Mouse (Mus musculus) embryonic facial prominence, embryonic 12.5 days (tissue): Measurements from ENCODE around the gene Rhoh. TPM values are rescaled to one million over a fixed set of nuclear protein-coding genes. Genes with fewer than 3 reads are reported as not detected.
A peak's percentile ranks its signal among the peaks of the same experiment; 100 is the strongest.

Source experiments
- ATAC-seq: fragments of 200-750 bp; cut with Nextera tagmentation; 2 replicates; pipeline ENCODE4 v1.8.0; 2017; ENCODE audit not compliant: insufficient number of reproducible peaks, insufficient read depth, low FRiP score, low TSS enrichment
- H3K27ac ChIP-seq: fragments of 300-500 bp; sonication (generic); 2 replicates; pipeline ENCODE4 v1.5.1; 2016; ENCODE audit warnings: mild to moderate bottlenecking
- H3K27me3 ChIP-seq: fragments of 300-500 bp; sonication (generic); 2 replicates; pipeline ENCODE4 v1.6.1; 2016; ENCODE audit warnings: mild to moderate bottlenecking, moderate library complexity
- H3K36me3 ChIP-seq: fragments of 300-500 bp; sonication (generic); 2 replicates; pipeline ENCODE4 v1.6.1; 2016; ENCODE audit warnings: mild to moderate bottlenecking
- H3K4me1 ChIP-seq: fragments of 300-500 bp; sonication (generic); 2 replicates; pipeline ENCODE4 v1.6.1; 2016
- H3K4me2 ChIP-seq: fragments of 300-500 bp; sonication (generic); replicated peaks from 2 replicates; pipeline ENCODE4 v1.6.1; 2016; ENCODE audit warnings: mild to moderate bottlenecking, moderate library complexity
- H3K4me3 ChIP-seq: fragments of 300-500 bp; sonication (generic); 2 replicates; pipeline ENCODE4 v1.5.1; 2016; ENCODE audit warnings: mild to moderate bottlenecking
- H3K9ac ChIP-seq: fragments of 300-500 bp; sonication (generic); 2 replicates; pipeline ENCODE4 v1.6.1; 2016; ENCODE audit warnings: mild to moderate bottlenecking, moderate library complexity
- H3K9me3 ChIP-seq: fragments of 300-500 bp; sonication (generic); 2 replicates; pipeline ENCODE4 v1.6.1; 2016; ENCODE audit warnings: mild to moderate bottlenecking, moderate library complexity
- WGBS: fragments of 180-500 bp; shearing (Covaris S2); methylation state at CpG from one replicate; pipeline ENCODE4 v1.1.7; 2016; 5-methylcytosine and 5-hydroxymethylcytosine counted together
- polyA plus RNA-seq: library from polyadenylated mRNA; unstranded; fragments of >200 nt; fragmentation: Nextera tagmentation; extraction: Ambion mirVana; gene quantifications from 2 replicates; pipeline ENCODE4 v1.2.1, GENCODE M21; 2016

The Rhoh gene
- polyA plus RNA-seq, 1 experiment from 2014 or later: 0.84 TPM

DNA sequence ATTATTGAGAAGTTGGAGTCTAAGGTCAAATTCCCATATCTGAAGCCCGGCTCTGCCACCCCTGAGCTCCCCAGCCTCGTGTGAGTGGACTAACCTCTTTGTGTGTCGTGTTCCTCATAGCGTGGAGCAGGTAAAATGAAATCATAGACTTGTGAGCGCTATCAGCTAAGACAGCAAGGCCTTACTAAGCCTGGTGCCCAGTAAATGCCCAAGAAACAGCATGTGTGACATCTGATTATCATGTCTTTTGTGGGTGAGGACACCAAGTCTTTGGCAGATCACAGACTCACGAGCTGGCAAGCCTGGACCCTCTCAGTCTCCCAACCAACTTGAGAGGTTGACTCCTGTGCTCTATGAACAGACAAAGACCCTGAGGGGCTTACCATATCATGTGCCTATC is 39.1 kb downstream of the Rhoh start:
- Histone ChIP-seq H3K9ac (no peak overlapping the region), H3K36me3 (no peaks in the 10 kb centered on the region), H3K4me1 (0 out of 2 replicates have a peak, but pooled peaks cover 6% of the 10 kb centered on the region), H3K9me3 (peaks cover 16% of the 10 kb centered on the region; the same call in 1 of the 2 replicates), H3K27me3 (no peaks in the 10 kb centered on the region), H3K4me2 (no peak overlapping the region), H3K4me3 (no peak overlapping the region), H3K27ac (no peak overlapping the region)
- ATAC-seq: no peak
- 89% methylated on average over 6 of the region's 6 CpGs for WGBS

DNA sequence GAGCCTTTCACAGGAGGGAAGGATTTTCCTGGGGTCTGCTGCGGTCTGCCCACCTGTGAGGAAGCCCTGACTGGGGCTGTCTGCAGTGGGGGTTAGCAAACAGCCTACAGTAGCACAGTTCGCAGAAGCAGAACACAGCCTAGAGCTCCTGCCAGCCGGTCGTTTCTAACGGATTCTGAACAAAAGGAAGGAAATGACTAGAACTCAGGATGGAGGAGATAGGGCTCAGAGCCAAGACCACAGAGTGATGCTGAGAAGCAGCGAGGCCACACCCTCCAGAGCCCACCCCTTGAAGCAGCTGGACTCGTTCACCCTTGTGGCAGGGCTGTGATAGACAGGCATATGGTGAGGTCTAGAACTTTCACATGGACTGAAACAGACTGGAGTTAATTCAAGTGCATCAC is 39.9 kb downstream of the Rhoh start:
- WGBS: 66% methylated on average over 7 of the region's 7 CpGs
- 0 out of 2 replicates have a peak, but pooled peaks have one; percentile 15 for ATAC-seq

DNA sequence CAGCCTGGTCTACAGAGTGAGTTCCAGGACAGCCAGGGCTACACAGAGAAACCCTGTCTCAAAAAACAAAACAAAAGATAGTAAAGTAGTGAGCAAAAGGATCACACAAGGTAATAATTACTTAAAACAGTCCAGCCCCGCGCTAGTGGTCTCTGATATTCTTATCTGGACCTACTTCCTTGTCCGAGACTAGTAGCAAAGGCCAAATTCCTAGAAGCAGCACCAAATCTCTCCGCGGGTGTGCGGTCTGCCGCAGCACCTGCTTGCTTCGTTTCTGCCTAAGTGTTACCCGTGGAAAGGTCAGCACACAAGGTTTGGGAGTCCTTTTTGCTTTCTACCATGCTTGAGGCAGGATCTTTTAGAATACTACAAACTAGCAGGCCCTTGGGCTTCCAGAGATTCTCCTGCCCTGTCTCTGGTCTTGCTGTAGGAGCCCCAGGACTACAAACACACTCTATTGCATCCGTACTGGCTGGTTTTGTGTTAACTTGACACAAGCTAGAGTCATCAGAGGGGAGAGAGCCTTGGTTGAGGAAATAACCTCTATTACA is 40.9 kb downstream of the Rhoh start:
- 91% methylated on average over 10 of the region's 10 CpGs for WGBS

More for the DNA sequence above, 39.9 kb downstream of the Rhoh start:
- H3K27me3 ChIP-seq: no peaks in the 10 kb centered on the region
- H3K9ac ChIP-seq: no peak overlapping the region
- H3K4me3 ChIP-seq: no peak overlapping the region
- no peaks in the 10 kb centered on the region for H3K36me3 ChIP-seq
- no peak overlapping the region for H3K27ac ChIP-seq
- 0 out of 2 replicates have a peak, but pooled peaks cover 6% of the 10 kb centered on the region for H3K4me1 ChIP-seq
- H3K9me3 ChIP-seq: peaks cover 16% of the 10 kb centered on the region; the same call in 1 of the 2 replicates
- H3K4me2 ChIP-seq: no peak overlapping the region

DNA sequence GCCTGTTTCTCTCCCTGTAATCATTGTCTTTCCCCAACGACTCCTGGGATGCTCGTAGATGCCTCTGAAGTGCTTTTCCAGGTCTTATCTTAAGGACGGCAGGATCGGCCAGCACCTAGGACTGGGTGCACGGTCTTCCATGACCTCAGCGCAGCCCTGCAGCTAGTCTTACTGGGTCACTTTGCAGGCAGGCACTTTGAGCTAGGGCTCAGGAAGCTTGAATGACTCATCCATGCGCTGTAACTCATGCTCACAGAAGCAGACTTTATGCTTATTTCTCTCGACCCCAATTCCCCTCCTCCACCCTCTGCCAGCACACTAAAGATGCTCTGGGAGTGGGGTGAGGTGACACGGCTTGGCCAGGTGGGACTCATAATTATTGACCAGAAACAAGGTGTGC is 41.8 kb downstream of the Rhoh start:
- H3K36me3 ChIP-seq: no peaks in the 10 kb centered on the region
- WGBS: 91% methylated on average over 9 of the region's 9 CpGs
- H3K9me3 ChIP-seq: peaks cover 16% of the 10 kb centered on the region; the same call in 1 of the 2 replicates
- no peak overlapping the region for H3K4me3 ChIP-seq
- ATAC-seq: no peak
- no peak overlapping the region for H3K9ac ChIP-seq
- H3K4me2 ChIP-seq: no peak overlapping the region
- no peak overlapping the region for H3K27ac ChIP-seq
- 0 out of 2 replicates have a peak, but pooled peaks cover 6% of the 10 kb centered on the region for H3K4me1 ChIP-seq
- no peaks in the 10 kb centered on the region for H3K27me3 ChIP-seq

More for the DNA sequence above, 40.9 kb downstream of the Rhoh start:
- Histone ChIP-seq H3K4me1 (0 out of 2 replicates have a peak, but pooled peaks cover 6% of the 10 kb centered on the region), H3K9ac (no peak overlapping the region), H3K4me3 (no peak overlapping the region), H3K36me3 (no peaks in the 10 kb centered on the region), H3K27ac (no peak overlapping the region), H3K27me3 (no peaks in the 10 kb centered on the region), H3K9me3 (peaks cover 16% of the 10 kb centered on the region; the same call in 1 of the 2 replicates), H3K4me2 (no peak overlapping the region)
- ATAC-seq: no peak

DNA sequence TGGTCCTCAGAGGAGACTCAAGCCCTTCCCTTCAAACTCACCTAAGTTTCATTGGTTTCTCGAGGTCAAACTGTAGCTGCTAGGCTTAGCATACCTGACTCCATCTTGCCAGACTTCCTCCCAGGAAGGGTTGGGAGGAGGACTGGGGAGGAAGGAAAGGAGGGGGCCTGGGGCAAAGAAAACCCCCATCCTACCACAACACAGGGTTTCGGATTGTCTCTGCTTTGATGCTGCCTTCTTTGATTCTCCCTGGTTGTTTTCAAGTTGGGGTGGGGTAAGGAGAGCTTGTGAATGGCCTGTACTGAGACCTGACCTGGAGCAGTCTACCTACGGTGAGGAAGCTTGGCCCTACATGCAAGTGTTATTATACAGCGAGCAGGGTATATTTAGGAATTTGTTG is 43.5 kb downstream of the Rhoh start:
- Histone ChIP-seq H3K4me1 (0 out of 2 replicates have a peak, but pooled peaks cover 6% of the 10 kb centered on the region), H3K36me3 (no peaks in the 10 kb centered on the region), H3K4me3 (no peak overlapping the region), H3K4me2 (no peak overlapping the region), H3K27ac (no peak overlapping the region), H3K9me3 (peaks cover 16% of the 10 kb centered on the region; the same call in 1 of the 2 replicates), H3K9ac (no peak overlapping the region), H3K27me3 (no peaks in the 10 kb centered on the region)
- ATAC-seq: no peak
- 93% methylated on average over 4 of the region's 4 CpGs for WGBS

DNA sequence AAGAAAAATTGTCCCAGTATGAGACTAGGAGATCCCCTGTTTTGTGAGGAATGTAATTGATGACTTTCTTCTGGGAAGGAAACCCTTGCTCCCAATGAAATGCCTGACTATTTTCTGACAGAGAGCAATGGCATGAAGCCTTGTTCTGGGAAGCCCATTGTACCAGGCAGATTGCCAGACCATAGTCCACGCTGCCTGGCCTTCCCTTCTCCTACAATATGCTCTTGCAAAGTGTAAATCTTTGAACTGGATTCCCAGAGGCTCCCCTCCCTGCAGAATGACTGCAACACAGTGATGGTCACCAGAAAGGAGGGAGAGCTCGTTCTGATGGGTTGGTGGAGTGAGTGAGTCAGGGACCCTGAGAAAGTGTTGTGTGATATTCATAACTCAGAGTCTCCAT is 47.7 kb downstream of the Rhoh start:
- no peaks in the 10 kb centered on the region for H3K4me1 ChIP-seq
- no peak for ATAC-seq
- H3K27ac ChIP-seq: no peak overlapping the region
- no peak overlapping the region for H3K4me3 ChIP-seq
- H3K36me3 ChIP-seq: no peaks in the 10 kb centered on the region
- 0 out of 2 replicates have a peak, but pooled peaks cover 2% of the 10 kb centered on the region for H3K27me3 ChIP-seq
- 0 out of 2 replicates have a peak, but pooled peaks cover 8% of the 10 kb centered on the region for H3K9me3 ChIP-seq
- H3K9ac ChIP-seq: no peak overlapping the region
- WGBS: 78% methylated on average over 2 of the region's 2 CpGs
- H3K4me2 ChIP-seq: no peak overlapping the region

DNA sequence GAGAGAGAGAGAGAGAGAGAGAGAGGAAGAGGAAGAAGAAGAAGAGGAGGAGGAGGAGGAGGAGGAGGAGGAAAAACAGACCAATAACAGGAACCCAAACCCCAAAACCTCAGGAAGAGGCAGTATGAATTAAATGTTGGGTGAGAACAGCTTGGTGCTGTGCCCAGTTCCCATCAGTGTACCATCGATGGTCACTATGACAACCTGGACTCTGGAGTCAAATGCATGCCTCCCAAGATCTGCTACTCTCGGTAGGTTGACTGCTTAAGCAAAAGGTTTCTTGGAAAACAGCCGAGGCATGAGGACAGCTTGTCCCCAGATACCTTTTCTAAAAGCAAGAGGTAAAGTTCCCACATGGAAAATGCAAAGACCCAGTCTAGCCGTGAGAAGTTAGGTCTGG is 48.3 kb downstream of the Rhoh start:
- H3K4me2 ChIP-seq: no peak overlapping the region
- 78% methylated on average over 4 of the region's 4 CpGs for WGBS
- ATAC-seq: no peak

DNA sequence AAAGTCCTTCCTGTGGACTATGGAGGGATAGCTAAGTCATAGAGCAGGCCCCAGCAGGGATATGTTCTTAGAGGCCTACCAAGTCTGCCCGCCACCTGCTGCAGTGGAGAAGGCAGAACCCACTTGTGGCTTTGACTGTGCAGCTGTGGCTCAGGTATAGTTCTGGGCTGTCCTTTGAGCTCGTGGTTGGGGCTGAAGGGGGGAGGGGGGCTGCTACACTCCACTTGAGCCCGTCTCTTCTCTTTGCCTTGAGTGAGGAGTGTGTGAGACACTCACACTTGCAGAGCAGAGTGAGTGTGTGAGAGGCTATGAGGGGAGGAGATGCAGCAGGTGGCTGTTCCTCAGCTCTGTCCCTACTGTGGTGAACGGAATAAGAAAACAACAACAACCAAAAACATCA is 49.4 kb downstream of the Rhoh start:
- Histone ChIP-seq H3K4me3 (no peak overlapping the region), H3K27ac (no peak overlapping the region), H3K9me3 (no peaks in the 10 kb centered on the region), H3K4me2 (no peak overlapping the region), H3K9ac (no peak overlapping the region), H3K36me3 (no peaks in the 10 kb centered on the region), H3K4me1 (no peaks in the 10 kb centered on the region), H3K27me3 (0 out of 2 replicates have a peak, but pooled peaks cover 2% of the 10 kb centered on the region)
- WGBS: 86% methylated on average over 4 of the region's 4 CpGs
- ATAC-seq: no peak

More for the DNA sequence above, 48.3 kb downstream of the Rhoh start:
- H3K36me3 ChIP-seq: no peaks in the 10 kb centered on the region
- no peak overlapping the region for H3K9ac ChIP-seq
- H3K4me3 ChIP-seq: no peak overlapping the region
- H3K27me3 ChIP-seq: 0 out of 2 replicates have a peak, but pooled peaks cover 2% of the 10 kb centered on the region
- 0 out of 2 replicates have a peak, but pooled peaks cover 4% of the 10 kb centered on the region for H3K9me3 ChIP-seq
- no peak overlapping the region for H3K27ac ChIP-seq
- H3K4me1 ChIP-seq: no peaks in the 10 kb centered on the region

DNA sequence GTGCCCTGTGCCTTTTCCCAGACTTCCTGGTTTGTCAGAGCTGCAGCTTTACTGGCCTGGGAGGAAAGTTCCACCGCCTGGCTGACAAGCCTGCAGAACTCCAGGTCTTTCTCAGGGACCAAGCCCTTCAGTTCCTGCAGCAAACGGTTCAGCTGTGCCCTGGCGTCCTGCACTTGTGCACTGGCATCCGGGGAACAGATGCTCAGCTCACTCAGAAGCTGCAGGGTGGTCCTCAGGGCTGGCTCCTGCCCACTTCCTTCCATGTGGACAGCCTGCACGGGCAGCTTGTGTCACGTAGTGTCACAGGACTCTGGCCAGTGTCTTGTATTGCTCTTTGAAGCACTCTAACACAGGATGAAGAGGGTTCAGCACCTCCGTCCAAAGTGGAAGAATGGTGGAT is 50.7 kb downstream of the Rhoh start:
- ATAC-seq: no peak
- WGBS: 70% methylated on average over 7 of the region's 7 CpGs
- no peak overlapping the region for H3K4me3 ChIP-seq

DNA sequence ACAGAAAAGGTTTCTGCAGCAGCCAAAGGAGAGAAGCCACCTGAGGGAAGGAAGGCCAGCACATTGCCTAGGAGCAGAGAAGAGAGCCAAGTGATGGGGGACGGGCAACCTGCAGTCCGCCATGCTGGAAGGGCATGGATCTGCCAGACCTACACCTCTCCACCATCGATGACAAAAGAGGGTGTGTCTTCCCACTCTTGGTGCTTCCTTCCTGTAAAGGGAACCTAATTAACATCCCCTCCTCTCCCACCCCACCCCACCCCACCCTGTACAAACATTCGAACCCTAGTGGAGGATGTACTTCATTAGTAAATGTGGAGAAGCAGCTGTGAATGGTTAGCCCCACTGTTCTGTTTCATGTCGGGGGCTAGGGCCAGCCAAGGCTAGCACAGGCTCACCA is 51.2 kb downstream of the Rhoh start:
- Histone ChIP-seq H3K36me3 (no peaks in the 10 kb centered on the region), H3K4me2 (no peak overlapping the region), H3K27ac (no peak overlapping the region), H3K4me1 (no peaks in the 10 kb centered on the region), H3K4me3 (no peak overlapping the region), H3K9me3 (no peaks in the 10 kb centered on the region), H3K27me3 (0 out of 2 replicates have a peak, but pooled peaks cover 2% of the 10 kb centered on the region), H3K9ac (no peak overlapping the region)
- 59% methylated on average over 5 of the region's 5 CpGs for WGBS
- ATAC-seq: no peak

More for the DNA sequence above, 50.7 kb downstream of the Rhoh start:
- H3K4me2 ChIP-seq: no peak overlapping the region
- no peaks in the 10 kb centered on the region for H3K9me3 ChIP-seq
- no peak overlapping the region for H3K9ac ChIP-seq
- no peaks in the 10 kb centered on the region for H3K36me3 ChIP-seq
- H3K27me3 ChIP-seq: 0 out of 2 replicates have a peak, but pooled peaks cover 2% of the 10 kb centered on the region
- no peaks in the 10 kb centered on the region for H3K4me1 ChIP-seq
- no peak overlapping the region for H3K27ac ChIP-seq

DNA sequence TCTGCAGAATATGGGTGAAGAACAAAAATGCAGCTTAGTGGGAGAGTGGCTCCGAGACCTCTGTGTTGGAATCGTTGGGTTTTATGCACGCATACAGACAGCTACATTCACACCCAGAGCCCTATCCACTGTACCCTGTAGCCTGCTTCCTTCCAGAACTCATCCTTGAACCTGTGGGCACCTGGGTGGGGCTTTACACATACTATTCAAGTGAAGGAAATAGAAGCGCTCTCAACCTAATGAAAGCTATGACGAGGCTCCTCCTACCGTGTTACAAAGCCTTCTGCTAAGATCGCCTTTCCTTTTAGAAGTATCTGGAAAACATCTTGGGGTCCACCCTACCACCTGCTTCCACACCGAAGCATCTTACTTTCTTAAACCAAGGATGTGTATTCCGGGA is 52.1 kb downstream of the Rhoh start:
- 93% methylated on average over 9 of the region's 9 CpGs for WGBS
- H3K27me3 ChIP-seq: 0 out of 2 replicates have a peak, but pooled peaks cover 2% of the 10 kb centered on the region

DNA sequence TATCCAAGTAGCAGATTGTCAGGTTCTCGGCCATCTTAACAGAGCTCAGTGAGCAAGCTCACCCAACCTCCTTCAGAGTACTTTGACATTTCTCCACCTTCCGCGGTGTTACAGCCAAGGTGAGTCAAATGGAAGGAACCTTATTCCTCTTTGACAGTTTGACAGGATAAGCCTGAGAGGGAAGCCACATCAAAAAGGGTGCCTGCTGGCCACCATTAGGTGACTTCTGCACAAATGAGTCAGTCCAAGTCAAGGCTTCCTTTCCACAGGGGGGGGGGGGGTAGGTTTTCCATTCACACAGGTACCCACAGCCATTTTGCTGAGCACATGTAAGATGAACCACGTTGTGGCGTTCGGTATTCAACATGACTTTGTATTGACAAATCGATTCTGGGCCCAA is 53.3 kb downstream of the Rhoh start:
- H3K27ac ChIP-seq: no peak overlapping the region
- no peaks in the 10 kb centered on the region for H3K9me3 ChIP-seq
- H3K36me3 ChIP-seq: no peaks in the 10 kb centered on the region
- 0 out of 2 replicates have a peak, but pooled peaks cover 2% of the 10 kb centered on the region for H3K27me3 ChIP-seq
- no peak overlapping the region for H3K4me2 ChIP-seq
- peaks cover 11% of the 10 kb centered on the region for H3K4me1 ChIP-seq
- H3K4me3 ChIP-seq: no peak overlapping the region
- no peak for ATAC-seq
- no peak overlapping the region for H3K9ac ChIP-seq
- WGBS: 92% methylated on average over 7 of the region's 7 CpGs

More for the DNA sequence above, 52.1 kb downstream of the Rhoh start:
- no peaks in the 10 kb centered on the region for H3K4me1 ChIP-seq
- no peak overlapping the region for H3K4me2 ChIP-seq
- H3K9me3 ChIP-seq: no peaks in the 10 kb centered on the region
- no peak overlapping the region for H3K27ac ChIP-seq
- ATAC-seq: no peak
- no peaks in the 10 kb centered on the region for H3K36me3 ChIP-seq
- H3K9ac ChIP-seq: no peak overlapping the region
- H3K4me3 ChIP-seq: no peak overlapping the region
